Mouse (Mus musculus) kidney, adult 9 months (tissue): Measurements from ENCODE around the gene Aldh3b2.
"Not testable (repeated sequence)": the region's sequence is repeated elsewhere in the genome, so short reads cannot be mapped to it uniquely, and the experiment has no call there.

ENCODE experiments used
- DNase-seq: peaks from one replicate; pipeline ENCODE4 v3.0.0; 2022

Aldh3b2 gene

GRCm38 (mm10) chr19:3948546-3948945 lies 23.6 kb upstream of the Aldh3b2 start:
- DNase-seq = peak; percentile 57

GRCm38 (mm10) chr19:3950331-3950730 lies 21.8 kb upstream of the Aldh3b2 start:
- peak; percentile 82 for DNase-seq

DNA sequence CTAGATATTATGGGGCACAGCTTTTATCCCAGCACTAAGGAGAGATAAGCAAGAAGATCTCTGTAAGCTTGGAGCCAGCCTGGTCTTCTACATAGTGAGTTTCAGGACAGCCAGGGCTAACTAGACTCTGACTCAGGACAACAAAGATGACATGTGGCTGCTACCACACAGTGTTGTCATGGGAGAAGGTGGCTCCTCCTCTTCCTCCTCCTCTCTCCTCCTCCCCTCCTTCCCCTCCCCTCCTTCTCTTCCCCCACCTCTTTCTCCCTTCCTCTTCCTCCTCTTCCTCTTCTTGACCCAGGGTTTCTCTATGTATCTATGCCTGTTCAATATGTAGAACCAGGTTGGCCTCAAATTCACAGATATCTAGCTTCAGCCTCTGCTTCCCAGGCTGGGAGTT lies 20.7 kb upstream of the Aldh3b2 start:
- DNase-seq = no peak

- no peak for DNase-seq
Measured at GRCm38 (mm10) chr19:3952099-3952498, 20.0 kb upstream of the Aldh3b2 start.

DNA sequence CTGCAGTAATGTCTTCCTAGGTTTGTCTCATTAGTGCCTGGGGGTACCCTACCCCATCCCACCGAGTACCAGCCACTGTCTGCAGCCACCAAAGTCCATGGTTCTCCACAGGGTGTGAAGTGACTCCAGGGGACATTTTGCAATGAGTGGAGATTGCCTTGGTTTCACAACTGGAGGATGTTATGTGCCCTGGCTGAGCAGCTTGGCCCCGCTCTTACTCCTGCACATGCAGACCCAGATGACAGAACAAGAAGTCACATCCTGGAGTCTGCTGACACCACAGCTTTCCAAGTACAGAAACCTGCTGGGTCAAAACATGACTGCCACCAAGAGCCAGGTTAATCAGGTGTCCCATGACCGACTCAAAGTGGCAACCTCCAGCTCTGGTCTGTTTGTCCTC lies 17.1 kb upstream of the Aldh3b2 start:
- no peak for DNase-seq

- peak; percentile 42 for DNase-seq
Measured at GRCm38 (mm10) chr19:3955804-3956203, 16.3 kb upstream of the Aldh3b2 start.

DNA sequence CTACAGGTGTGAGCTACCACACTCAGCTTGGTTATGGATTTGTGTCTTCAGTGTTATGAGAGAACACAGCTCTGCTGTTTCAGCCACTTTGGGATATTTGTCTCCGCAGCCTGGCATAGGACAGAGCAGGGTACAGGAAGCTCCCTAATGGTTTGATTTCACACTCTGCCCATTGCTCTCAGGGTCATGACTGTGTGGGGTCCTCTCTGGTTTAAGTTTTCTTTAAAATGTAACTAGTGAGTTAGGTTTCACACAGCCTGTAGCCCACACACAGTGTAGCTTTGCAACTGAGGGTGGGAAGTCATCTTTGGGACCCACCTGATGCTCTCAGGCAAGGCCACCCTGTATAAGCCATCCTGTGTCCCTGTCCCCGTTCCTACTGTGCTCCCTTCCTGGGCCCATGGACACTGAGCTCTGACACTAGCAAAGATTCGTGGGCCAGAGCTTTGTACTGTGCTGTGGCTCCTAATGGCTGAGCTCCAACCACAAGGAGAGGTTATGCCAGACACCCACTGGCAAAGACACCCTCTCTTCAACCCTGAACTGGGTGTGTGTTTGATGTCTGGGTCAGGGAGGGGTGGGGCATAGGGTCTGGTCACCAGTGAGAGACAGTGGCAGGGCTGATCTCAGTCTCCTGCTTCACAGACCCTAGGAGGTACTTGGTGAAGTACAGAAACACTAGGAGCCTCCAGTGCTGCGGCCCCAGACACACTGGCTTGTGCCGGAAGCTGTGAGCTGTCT lies 14.7 kb upstream of the Aldh3b2 start:
- DNase-seq = peak; percentile 84

GRCm38 (mm10) chr19:3958470-3958869 lies 13.7 kb upstream of the Aldh3b2 start, which contains the start of gene Aldh3b3:
Aldh3b3 (plus strand) TSS chr19:3958645.
- peak; percentile 54 for DNase-seq

DNA sequence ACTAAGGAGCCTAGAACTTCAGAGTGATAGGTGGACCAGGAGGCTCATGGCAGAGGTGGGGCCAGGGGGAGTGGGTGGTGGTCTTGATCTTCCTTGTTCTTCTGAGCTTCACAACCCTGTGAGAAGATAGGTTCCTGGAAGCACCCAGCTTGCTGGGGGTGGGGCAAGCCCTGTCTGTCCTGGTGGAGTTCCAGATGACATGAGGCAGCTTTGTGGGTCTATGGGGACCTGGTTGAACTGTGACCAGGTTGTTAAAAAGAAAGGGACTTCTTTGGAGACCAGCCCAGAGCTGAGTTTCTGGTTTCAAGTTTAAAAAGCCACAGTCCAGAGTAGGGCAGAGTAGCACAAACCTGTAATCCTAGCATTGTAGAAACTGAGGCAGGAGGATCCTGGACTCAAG lies 13.1 kb upstream of the Aldh3b2 start:
- peak; percentile 84 for DNase-seq

GRCm38 (mm10) chr19:3960211-3960610 lies 11.9 kb upstream of the Aldh3b2 start:
- no peak for DNase-seq

DNA sequence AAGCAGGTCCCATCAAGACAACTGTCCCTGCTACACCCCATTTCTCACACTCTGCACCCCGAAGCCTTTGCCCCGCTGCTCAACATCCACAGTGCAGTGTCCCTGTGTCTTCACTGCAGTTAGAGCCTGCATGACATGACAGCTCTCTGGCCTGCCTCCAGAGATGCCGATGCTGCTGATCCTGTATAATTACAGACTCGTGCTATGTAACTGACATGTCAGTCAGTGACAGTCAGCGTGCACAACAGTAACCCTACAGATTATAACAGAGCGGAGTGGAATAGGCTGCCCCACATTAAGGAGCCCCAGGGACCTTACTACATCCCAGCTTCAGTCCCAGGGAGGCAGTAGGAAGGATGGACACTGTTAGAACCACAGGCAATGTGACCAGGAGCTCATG lies 10.3 kb upstream of the Aldh3b2 start:
- not testable (repeated sequence) for DNase-seq

DNA sequence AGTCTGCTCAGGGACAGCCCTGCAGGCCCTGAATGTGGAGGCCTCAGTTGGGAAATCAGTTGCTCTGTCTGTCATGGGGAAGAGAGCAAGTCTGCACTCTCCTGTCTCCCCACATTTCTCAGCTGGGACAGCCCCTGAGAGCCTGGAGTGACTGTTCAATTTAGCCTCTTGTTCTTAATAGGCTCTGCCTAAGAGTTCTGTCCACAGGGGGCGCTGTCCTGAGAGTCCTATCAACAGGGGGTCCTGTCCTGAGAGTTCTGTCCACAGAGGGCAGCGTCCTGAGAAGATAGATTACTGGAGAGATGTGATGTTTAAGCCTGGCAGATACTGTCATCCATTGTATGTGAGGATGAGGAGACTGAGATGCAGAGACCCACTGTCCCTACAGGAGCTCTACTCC lies 9.7 kb upstream of the Aldh3b2 start:
- DNase-seq = no peak

DNA sequence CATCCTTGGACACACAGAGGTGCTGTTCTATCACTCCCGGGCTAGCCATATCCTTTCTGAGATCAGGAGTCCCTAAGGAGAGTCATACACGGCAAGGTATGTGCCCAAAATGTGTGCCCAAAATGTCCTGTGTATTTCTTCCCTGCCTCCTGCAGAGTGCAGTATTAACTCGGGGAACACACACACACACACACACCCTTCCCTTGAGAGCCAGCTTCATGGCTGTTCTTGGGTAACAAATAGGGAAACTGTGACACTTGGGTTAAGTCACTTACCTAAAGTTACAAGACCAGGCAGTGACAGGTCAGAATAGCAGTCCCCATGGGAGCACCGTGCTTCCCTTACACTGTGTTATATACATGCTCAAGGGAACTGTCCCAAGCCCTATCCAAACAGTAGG lies 8.1 kb upstream of the Aldh3b2 start:
- DNase-seq = no peak

GRCm38 (mm10) chr19:3966330-3967075 lies 5.6 kb upstream of the Aldh3b2 start:
- DNase-seq = no peak

DNA sequence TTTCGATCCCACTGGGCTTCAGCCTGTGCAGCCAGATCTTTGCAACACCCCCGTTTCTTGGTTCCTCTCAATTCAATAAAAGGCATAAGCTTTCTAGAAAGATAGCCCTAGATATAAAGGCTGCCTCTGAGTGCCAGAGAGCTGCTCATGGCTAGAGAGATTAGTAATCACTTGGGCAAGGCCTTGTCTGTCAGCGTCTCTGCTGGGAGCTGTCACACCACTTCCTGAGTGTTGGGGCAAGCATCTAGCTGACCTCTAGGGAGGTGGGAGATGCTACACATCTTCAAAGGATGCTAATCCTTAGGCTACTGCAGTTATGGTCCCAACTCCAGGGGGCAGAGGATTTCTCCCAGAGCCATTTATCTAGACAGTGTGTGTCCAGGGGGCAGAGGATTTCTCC lies 4.9 kb upstream of the Aldh3b2 start:
- no peak for DNase-seq

- not testable (repeated sequence) for DNase-seq
Measured at GRCm38 (mm10) chr19:3974608-3975007, 2.5 kb downstream of the Aldh3b2 start.

GRCm38 (mm10) chr19:3975866-3976265 lies 3.7 kb downstream of the Aldh3b2 start:
- no peak for DNase-seq

GRCm38 (mm10) chr19:3980309-3980708 lies 8.2 kb downstream of the Aldh3b2 start:
- DNase-seq = peak; percentile 94

DNA sequence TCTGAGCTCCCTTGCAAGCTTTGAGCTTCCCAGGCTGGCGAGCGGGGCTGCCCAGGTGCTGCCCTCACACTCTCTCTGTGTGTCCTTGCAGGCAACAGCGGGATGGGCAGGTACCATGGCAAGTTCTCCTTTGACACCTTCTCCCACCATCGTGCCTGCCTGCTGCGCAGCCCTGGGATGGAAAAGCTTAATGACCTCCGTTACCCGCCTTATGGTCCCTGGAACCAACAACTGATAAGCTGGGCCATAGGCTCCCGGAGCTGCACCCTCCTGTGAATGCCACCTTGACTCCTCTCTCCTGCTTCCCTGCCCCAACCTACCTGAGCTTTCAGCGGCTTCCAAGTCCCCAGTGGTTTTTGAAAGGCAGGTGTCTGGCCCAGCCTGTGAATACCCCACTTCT lies 8.8 kb downstream of the Aldh3b2 start:
- DNase-seq = no peak

GRCm38 (mm10) chr19:3983527-3984200 lies 11.5 kb downstream of the Aldh3b2 start:
- DNase-seq = no peak

DNA sequence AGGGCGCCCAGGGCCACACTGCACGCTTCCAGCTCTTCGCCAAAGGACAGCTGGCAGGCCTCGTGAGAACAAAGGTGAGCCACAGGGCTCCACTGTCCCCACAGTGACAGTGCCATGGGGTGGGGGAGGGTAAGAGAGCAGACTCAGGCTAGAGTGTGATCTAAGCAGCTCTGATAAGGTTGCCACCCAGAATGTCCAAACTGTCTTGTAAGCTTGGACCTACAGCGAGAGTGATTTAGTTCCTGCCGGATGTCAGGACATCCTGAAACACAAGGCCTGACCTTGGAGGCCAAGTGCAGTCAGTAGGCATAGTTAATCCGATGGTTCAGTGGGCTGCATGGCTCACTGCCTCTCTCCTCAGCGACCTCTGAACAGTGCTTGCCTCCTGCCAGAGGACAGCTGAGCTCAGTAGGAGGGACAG lies 13.1 kb downstream of the Aldh3b2 start:
- DNase-seq = peak; percentile 96

GRCm38 (mm10) chr19:3986334-3986733 lies 14.2 kb downstream of the Aldh3b2 start, which contains the start of gene Acy3:
Acy3 (plus strand) TSS chr19:3986570.
- peak; percentile 98 for DNase-seq

DNA sequence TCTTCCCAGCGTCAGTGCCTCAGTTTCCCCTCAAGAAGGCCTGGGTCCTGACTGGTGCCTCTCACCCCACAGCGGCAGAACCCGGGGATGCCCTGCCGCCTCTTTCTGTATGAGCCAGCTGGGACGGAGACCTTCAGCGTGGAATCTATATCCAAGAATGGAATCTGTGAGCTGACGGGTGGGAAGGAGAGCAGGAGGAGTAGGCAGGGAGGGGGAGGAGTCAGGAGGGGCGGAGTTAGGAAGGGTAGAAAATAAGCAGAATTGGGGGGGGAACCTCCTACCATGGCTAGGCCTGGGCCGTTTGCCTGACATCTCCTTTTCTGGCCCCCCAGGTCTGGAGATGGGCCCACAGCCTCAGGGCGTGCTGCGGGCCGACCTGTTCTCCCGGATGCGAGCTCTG lies 15.9 kb downstream of the Aldh3b2 start:
- peak; percentile 58 for DNase-seq

DNA sequence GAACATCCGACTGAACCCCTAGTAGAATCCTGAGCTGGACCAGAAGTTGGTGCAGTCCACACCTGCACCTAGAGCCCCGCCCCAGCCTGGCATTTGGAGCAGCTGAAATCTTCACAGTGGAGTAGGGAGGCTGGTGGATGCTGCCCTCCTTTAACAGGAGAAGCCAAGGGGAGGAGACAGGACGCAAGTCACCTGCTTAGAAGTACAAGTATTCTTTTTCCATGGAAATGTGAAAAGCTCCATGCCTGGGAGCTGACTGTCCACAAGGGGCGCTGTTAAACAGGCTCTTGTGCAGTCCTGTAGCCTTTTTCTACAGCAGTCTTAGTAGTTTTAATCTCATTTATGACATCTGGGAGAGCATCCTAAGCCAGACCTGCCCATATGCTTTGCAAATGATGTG lies 16.6 kb downstream of the Aldh3b2 start:
- DNase-seq = peak; percentile 65
